Mouse (Mus musculus): ENCODE measurements at regions not wholly inside any gene's neighbourhood (a gene's known extent, or its start where the extent isn't known, plus 50 kb on each side); places are given as distances from the start of the nearest gene placed in this dataset.

- 27% methylated on average over 7 of the region's 7 CpGs for WGBS
- Histone ChIP-seq H3K9me3 (no peaks in the 10 kb centered on the region), H3K9ac (no peak overlapping the region), H3K27ac (no peak overlapping the region), H3K27me3 (replicated peaks) (no peaks in the 10 kb centered on the region), H3K4me3 (replicated peaks) (no peak overlapping the region), H3K4me2 (peak overlapping the region; percentile 40; the same call in 1 of the 2 replicates), H3K36me3 (no peaks in the 10 kb centered on the region), H3K4me1 (peaks cover 14% of the 10 kb centered on the region)
- no peak for ATAC-seq (ENCODE audit: insufficient read depth, low FRiP score, low read depth)
These were observed 146.1 kb downstream of the Efcab1 start for GRCm38 (mm10) chr16:15052389-15052923.

- no peaks in the 10 kb centered on the region for H3K27me3 ChIP-seq (replicated peaks)
- peak; percentile 84 for ATAC-seq (ENCODE audit: insufficient read depth, low FRiP score, low read depth)
- H3K36me3 ChIP-seq = no peaks in the 10 kb centered on the region
- 5% methylated on average over 16 of the region's 16 CpGs for WGBS
- no peaks in the 10 kb centered on the region for H3K9me3 ChIP-seq
- H3K9ac ChIP-seq = no peak overlapping the region
- peaks cover 14% of the 10 kb centered on the region for H3K4me1 ChIP-seq
- H3K4me3 ChIP-seq (replicated peaks) = no peak overlapping the region
- no peak overlapping the region for H3K27ac ChIP-seq
- H3K4me2 ChIP-seq = peak overlapping the region; percentile 40
These were observed 146.8 kb downstream of the Efcab1 start for GRCm38 (mm10) chr16:15052924-15053793.

DNA sequence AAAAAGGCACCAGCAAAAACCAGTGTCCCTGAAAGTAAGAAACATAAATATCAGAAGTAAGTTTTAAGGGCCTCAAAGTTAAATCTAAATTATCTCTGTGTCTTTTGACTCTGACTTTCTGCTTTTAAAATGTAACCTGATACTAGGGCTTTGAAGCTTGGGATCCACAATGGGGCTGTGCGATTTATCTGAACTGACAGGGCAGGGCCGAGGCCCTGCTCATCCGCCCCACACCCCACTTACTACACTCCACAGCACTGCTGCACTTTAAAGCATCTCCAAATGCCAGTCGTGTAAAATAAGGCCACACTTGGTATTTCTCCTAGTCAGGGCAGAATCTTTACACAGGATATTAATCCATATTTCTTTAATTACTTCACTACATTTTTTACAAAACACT lies 147.4 kb downstream of the Efcab1 start:
- Histone ChIP-seq H3K4me2 (no peak overlapping the region), H3K9ac (no peak overlapping the region), H3K9me3 (no peaks in the 10 kb centered on the region), H3K4me3 (replicated peaks) (no peak overlapping the region), H3K27me3 (replicated peaks) (no peaks in the 10 kb centered on the region), H3K36me3 (no peaks in the 10 kb centered on the region), H3K4me1 (peaks cover 14% of the 10 kb centered on the region), H3K27ac (no peak overlapping the region)
- WGBS = 30% methylated on average over 4 of the region's 4 CpGs
- ATAC-seq (ENCODE audit: insufficient read depth, low FRiP score, low read depth) = no peak

- no peaks in the 10 kb centered on the region for H3K36me3 ChIP-seq
- H3K4me2 ChIP-seq = no peak overlapping the region
- no peaks in the 10 kb centered on the region for H3K27me3 ChIP-seq (replicated peaks)
- WGBS = 38% methylated on average over 5 of the region's 5 CpGs
- no peak for ATAC-seq (ENCODE audit: insufficient read depth, low FRiP score, low read depth)
- H3K27ac ChIP-seq = no peak overlapping the region
- H3K9ac ChIP-seq = no peak overlapping the region
- H3K4me3 ChIP-seq (replicated peaks) = no peak overlapping the region
- H3K9me3 ChIP-seq = no peaks in the 10 kb centered on the region
- H3K4me1 ChIP-seq = peaks cover 14% of the 10 kb centered on the region
These were observed 148.0 kb downstream of the Efcab1 start for GRCm38 (mm10) chr16:15054306-15055001.

DNA sequence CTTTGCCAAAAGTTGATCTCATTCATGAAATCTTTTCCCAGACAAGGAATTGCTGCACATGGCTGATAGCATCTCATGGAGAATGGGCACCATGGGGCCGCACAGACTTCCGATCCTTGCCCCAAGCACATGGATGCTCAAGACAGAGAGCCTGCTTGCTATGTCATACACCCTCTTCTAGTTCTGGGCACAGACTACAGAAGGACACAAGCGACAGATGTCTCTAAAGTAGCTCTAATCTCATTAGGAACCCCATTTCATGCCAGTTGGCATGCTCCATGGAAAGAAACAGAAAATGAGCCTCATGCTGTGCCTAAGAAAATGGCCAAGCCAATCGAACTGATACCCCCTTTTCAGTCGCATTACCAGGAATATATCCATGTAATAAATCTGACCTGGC lies 149.3 kb downstream of the Efcab1 start:
- Histone ChIP-seq H3K4me3 (replicated peaks) (no peak overlapping the region), H3K4me2 (no peak overlapping the region), H3K4me1 (peaks cover 14% of the 10 kb centered on the region), H3K9ac (no peak overlapping the region), H3K36me3 (no peaks in the 10 kb centered on the region), H3K9me3 (no peaks in the 10 kb centered on the region), H3K27me3 (replicated peaks) (no peaks in the 10 kb centered on the region), H3K27ac (no peak overlapping the region)
- 86% methylated on average over 5 of the region's 5 CpGs for WGBS
- no peak for ATAC-seq (ENCODE audit: insufficient read depth, low FRiP score, low read depth)

DNA sequence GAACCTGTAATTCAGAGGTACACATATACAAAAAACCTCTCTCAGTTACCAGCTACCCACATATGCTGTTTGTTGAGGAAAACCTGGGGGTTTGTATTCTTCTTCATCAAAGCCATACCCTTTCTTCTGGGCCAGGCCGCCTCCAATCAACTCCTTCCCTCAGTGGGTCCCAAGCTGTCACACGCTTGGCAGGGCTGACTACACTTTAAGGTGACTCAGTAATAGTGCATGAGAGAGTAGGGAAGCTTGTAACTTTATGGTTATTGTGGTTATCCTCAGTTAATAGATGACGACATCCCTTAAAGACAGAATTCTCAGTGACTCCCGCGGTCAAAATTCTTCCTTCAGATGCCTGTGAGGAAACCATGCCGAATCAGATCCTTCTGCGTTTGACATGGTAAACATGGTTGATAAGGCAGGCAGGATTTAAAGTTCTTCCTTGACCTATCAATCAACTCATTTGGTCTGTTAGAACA lies 164.1 kb downstream of the Efcab1 start:
- H3K4me2 ChIP-seq = no peak overlapping the region
- H3K9ac ChIP-seq = no peak overlapping the region
- H3K4me3 ChIP-seq (replicated peaks) = no peak overlapping the region
- H3K4me1 ChIP-seq = no peaks in the 10 kb centered on the region
- no peaks in the 10 kb centered on the region for H3K36me3 ChIP-seq
- no peaks in the 10 kb centered on the region for H3K27me3 ChIP-seq (replicated peaks)
- 78% methylated on average over 7 of the region's 7 CpGs for WGBS
- H3K27ac ChIP-seq = no peak overlapping the region
- ATAC-seq (ENCODE audit: insufficient read depth, low FRiP score, low read depth) = no peak
- H3K9me3 ChIP-seq = no peaks in the 10 kb centered on the region

DNA sequence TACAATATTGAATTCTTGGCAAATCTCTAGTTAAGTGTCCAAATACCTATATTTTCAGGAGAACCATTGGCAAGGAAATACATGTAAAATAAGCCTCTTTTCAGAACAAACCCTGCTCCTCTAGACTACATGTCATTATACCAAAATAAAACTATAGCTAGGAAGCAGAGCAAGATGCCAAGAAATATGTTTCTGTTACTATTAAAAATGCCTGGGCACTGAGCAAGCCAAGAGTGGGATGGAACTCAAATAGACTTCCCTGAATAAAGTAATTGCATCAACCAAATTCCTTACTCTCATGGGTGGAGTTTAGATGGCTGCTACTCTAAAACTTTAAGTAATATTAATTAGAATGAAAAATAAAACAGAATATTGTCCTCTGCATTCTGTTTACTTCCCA lies 168.0 kb downstream of the Efcab1 start:
- Histone ChIP-seq H3K9ac (no peak overlapping the region), H3K36me3 (no peaks in the 10 kb centered on the region), H3K4me3 (replicated peaks) (no peak overlapping the region), H3K9me3 (no peaks in the 10 kb centered on the region), H3K4me2 (no peak overlapping the region), H3K4me1 (no peaks in the 10 kb centered on the region), H3K27ac (no peak overlapping the region), H3K27me3 (replicated peaks) (no peaks in the 10 kb centered on the region)
- no peak for ATAC-seq (ENCODE audit: insufficient read depth, low FRiP score, low read depth)

DNA sequence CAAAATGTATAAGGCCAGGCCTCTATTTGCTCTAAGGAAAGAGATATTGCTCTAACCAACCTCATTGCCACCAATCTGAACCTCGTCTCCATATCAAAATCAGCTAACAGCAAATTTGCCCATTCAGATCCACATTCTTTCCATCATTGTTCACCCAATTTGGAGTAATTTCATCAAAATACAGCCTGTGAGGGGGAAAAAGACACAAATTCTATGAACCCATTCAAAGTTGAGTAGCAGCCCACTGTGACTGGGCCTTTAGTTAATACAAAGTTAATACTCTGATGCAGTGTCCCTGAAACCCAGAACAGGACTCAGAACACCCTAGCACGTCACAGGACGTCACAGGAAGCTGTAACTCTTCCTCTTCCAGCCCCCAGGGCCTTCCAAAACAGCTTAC lies 177.3 kb downstream of the Efcab1 start:
- Histone ChIP-seq H3K4me1 (peaks cover 7% of the 10 kb centered on the region; the same call in 1 of the 2 replicates), H3K27me3 (replicated peaks) (no peaks in the 10 kb centered on the region), H3K36me3 (no peaks in the 10 kb centered on the region), H3K4me2 (no peak overlapping the region), H3K4me3 (replicated peaks) (no peak overlapping the region), H3K27ac (no peak overlapping the region), H3K9me3 (no peaks in the 10 kb centered on the region), H3K9ac (no peak overlapping the region)
- 72% methylated on average over 3 of the region's 3 CpGs for WGBS
- ATAC-seq (ENCODE audit: insufficient read depth, low FRiP score, low read depth) = no peak

DNA sequence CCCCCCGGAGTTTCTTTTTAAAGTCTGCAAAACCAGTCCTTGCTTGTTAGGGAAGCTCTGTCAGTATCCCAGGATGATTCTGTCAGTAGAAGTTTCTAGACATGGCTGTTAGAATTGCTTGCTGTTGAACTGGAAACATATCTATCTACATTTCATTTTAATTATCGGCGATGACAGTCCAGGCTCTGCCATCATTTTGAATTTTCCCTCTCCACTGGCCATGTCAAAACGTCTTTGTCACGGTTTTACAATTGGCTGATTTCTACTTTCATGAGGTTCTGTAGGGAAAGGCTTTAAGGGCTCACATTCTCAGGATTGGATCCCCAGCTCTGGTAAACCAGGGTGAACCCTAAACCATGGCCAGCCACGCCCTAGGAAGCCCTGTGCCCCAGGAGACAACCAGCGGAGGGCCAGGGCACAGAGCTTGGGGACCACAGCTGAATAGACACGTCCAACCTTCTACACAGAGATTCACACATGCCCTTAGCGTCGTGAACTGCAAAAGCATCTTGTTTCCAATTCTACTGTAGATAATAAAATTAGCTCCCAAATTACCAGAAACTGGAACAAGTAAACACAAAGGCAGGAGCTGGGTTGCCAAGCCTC lies 177.8 kb downstream of the Efcab1 start:
- no peaks in the 10 kb centered on the region for H3K9me3 ChIP-seq
- H3K4me1 ChIP-seq = peaks cover 7% of the 10 kb centered on the region; the same call in 1 of the 2 replicates
- H3K27me3 ChIP-seq (replicated peaks) = no peaks in the 10 kb centered on the region
- no peak for ATAC-seq (ENCODE audit: insufficient read depth, low FRiP score, low read depth)
- peak overlapping the region; percentile 86 for H3K27ac ChIP-seq
- H3K4me3 ChIP-seq (replicated peaks) = peak overlapping the region; percentile 55
- peak overlapping the region; percentile 91 for H3K4me2 ChIP-seq
- no peak overlapping the region for H3K9ac ChIP-seq
- WGBS = 32% methylated on average over 10 of the region's 10 CpGs
- no peaks in the 10 kb centered on the region for H3K36me3 ChIP-seq

DNA sequence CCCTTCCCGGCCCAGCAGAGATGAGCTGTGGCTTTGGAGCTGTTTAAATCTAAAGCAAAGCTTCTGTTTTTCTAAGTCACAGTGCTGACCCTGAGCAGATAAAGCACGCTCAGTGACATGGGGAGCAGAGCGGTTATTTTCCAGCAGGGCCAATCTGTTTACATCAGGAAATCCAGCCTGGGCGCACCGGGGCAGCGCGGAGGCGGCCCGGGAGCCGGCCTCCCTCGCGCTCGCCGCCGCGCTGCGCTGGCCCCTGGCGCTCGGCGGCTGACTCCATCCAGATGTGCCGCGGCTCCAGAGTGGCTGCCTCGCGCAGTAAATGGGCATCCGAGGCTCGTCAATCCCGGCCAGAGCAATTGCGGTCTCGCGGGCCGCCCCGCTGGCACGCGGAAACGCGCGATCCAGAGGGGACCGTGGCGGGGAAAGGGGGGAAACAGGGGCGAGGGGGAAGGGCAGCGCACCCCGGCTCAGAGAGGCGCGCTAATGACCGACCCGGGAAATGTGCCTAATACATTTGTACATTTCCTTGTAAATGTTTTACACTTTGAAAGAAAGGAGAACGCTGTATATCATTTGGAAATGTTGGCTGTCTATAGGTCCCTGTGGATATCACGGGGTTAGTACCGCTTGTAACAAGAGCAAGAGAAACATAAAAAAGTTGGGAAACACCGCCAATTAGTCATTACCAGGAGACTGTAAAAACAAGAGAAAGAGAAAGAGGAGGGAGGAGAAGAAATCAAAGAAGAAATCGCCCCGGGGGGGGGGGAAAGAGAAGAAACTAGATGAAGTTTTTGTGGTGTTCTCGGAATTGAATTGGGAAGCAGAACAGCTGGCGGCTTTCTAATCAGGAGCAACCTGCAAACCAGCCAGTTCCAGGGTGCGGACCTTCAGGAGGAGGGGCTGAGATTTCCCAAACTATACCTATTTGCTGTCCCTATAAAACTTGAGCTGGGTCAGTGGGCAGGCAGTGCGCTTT lies 178.6 kb downstream of the Efcab1 start:
- H3K27ac ChIP-seq = peak overlapping the region; percentile 86
- H3K9ac ChIP-seq = 0 out of 2 replicates have a peak overlapping the region, but pooled peaks have one; percentile 1
- peak; percentile 85; the same call in 1 of the 2 replicates for ATAC-seq (ENCODE audit: insufficient read depth, low FRiP score, low read depth)

GRCm38 (mm10) chr16:15086556-15086955 lies 180.2 kb downstream of the Efcab1 start:
- Histone ChIP-seq H3K4me2 (no peak overlapping the region), H3K4me3 (replicated peaks) (no peak overlapping the region), H3K27me3 (replicated peaks) (no peaks in the 10 kb centered on the region), H3K4me1 (peaks cover 7% of the 10 kb centered on the region; the same call in 1 of the 2 replicates), H3K36me3 (no peaks in the 10 kb centered on the region), H3K9me3 (no peaks in the 10 kb centered on the region), H3K27ac (no peak overlapping the region), H3K9ac (no peak overlapping the region)
- 80% methylated on average over 4 of the region's 4 CpGs for WGBS
- no peak for ATAC-seq (ENCODE audit: insufficient read depth, low FRiP score, low read depth)

More for the DNA sequence above, 178.6 kb downstream of the Efcab1 start:
- Histone ChIP-seq H3K4me1 (peaks cover 7% of the 10 kb centered on the region; the same call in 1 of the 2 replicates), H3K4me3 (replicated peaks) (peak overlapping the region; percentile 55), H3K27me3 (replicated peaks) (no peaks in the 10 kb centered on the region), H3K36me3 (no peaks in the 10 kb centered on the region), H3K4me2 (peak overlapping the region; percentile 91), H3K9me3 (no peaks in the 10 kb centered on the region)
- 1% methylated on average over 56 of the region's 56 CpGs for WGBS
